8 mouse cellular contexts compared by ENCODE assay signal in the genomic region with DNA sequence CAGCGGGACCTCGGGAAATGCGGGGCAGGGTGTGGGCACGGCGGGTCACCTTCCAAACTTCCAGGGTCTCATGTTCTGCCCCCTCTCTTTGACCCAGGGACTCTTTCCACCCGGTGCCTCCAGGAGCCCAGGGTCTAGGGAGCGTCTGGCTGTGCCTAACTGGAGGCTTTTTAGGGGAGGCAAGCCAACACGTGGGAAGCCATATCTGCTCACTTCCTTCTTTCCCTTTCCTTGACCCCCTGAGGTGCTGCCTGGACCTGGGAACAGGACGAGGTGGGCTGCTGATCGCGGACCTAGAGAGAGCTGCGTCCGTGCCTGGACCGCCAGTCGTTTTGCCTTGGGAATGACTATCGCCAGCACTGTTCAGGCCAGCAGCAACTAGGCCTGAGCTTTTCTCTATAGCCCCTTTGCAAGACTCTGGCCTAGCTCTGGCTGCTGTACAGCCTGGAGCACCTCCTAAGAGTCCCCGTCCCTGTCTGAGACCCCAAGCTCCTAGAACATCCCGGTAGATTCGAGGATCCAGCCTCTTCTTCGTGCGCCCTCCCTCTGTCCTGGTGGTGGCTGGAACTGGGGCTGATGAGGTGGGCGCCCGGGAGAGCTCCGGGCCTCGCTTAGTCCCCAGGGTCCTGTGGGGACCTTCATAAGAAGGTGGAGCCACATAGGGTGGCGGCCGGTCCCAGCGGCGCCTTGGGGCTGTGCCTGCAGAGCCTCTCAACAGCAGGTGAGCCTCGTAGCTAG. TPM values are rescaled to one million over a fixed set of nuclear protein-coding genes. Genes with fewer than 3 reads are reported as not detected.
DNase-seq lines count a peak whose midpoint lies in the region; ATAC-seq lines count a peak whose summit lies in the region.

No protein-coding gene starts in this region.

- H3K27me3 ChIP-seq in kidney, embryonic 14.5 days (ENCODE audit: control insufficient read depth, insufficient read depth, low read length): peaks cover 88% of the 10 kb centered on the region
- H3K27me3 ChIP-seq in hindbrain, embryonic 15.5 days: peaks cover 83% of the 10 kb centered on the region
- peaks cover 90% of the 10 kb centered on the region for H3K27me3 ChIP-seq in midbrain, embryonic 15.5 days (replicated peaks)

- H3K9me3 ChIP-seq in kidney, embryonic 14.5 days (ENCODE audit: control insufficient read depth, low read length): no peaks in the 10 kb centered on the region
- no peaks in the 10 kb centered on the region for H3K9me3 ChIP-seq in hindbrain, embryonic 15.5 days
- no peaks in the 10 kb centered on the region for H3K9me3 ChIP-seq in midbrain, embryonic 15.5 days

- ATAC-seq in kidney, embryonic 14.5 days (ENCODE audit: low FRiP score, low TSS enrichment): 0 out of 2 replicates have a peak, but pooled peaks have one; percentile 5
- no peak for ATAC-seq in hindbrain, embryonic 15.5 days (ENCODE audit: low FRiP score, low read depth)
- no peak for ATAC-seq in midbrain, embryonic 15.5 days (replicated peaks)

- no peaks in the 10 kb centered on the region for H3K36me3 ChIP-seq in kidney, embryonic 14.5 days (ENCODE audit: control insufficient read depth, insufficient read depth, low read length)
- no peaks in the 10 kb centered on the region for H3K36me3 ChIP-seq in hindbrain, embryonic 15.5 days
- H3K36me3 ChIP-seq in midbrain, embryonic 15.5 days (replicated peaks): no peaks in the 10 kb centered on the region

- WGBS in kidney, embryonic 14.5 days: 6% methylated on average over 28 of the region's 30 CpGs
- 5% methylated on average over 30 of the region's 30 CpGs for WGBS in hindbrain, embryonic 15.5 days
- 4% methylated on average over 30 of the region's 30 CpGs for WGBS in midbrain, embryonic 15.5 days

- no peak overlapping the region for H3K27ac ChIP-seq in kidney, embryonic 14.5 days (ENCODE audit: low read depth, low read length)
- H3K27ac ChIP-seq in brown adipose tissue, adult 24 weeks (replicated peaks; ENCODE audit: low read depth, low read length): no peak overlapping the region
- H3K27ac ChIP-seq in hindbrain, embryonic 15.5 days (replicated peaks): no peak overlapping the region
- no peak overlapping the region for H3K27ac ChIP-seq in midbrain, embryonic 15.5 days

- 0 out of 2 replicates have a peak overlapping the region, but pooled peaks have one; percentile 37 for H3K9ac ChIP-seq in kidney, embryonic 14.5 days (ENCODE audit: low read depth, low read length)
- H3K9ac ChIP-seq in hindbrain, embryonic 15.5 days: no peak overlapping the region
- no peak overlapping the region for H3K9ac ChIP-seq in midbrain, embryonic 15.5 days

- H3K4me1 ChIP-seq in kidney, embryonic 14.5 days (ENCODE audit: control insufficient read depth, insufficient read depth, low read length): peaks cover 24% of the 10 kb centered on the region
- peaks cover 6% of the 10 kb centered on the region; the same call in 1 of the 2 replicates for H3K4me1 ChIP-seq in brown adipose tissue, adult 24 weeks (ENCODE audit: control insufficient read depth, insufficient read depth, insufficient read length, low read length)
- H3K4me1 ChIP-seq in hindbrain, embryonic 15.5 days (replicated peaks): peaks cover 51% of the 10 kb centered on the region
- peaks cover 54% of the 10 kb centered on the region for H3K4me1 ChIP-seq in midbrain, embryonic 15.5 days

- peak overlapping the region; percentile 71 for H3K4me2 ChIP-seq in kidney, embryonic 14.5 days (replicated peaks; ENCODE audit: low read depth, low read length)
- peak overlapping the region; percentile 72 for H3K4me2 ChIP-seq in hindbrain, embryonic 15.5 days
- H3K4me2 ChIP-seq in midbrain, embryonic 15.5 days: peak overlapping the region; percentile 88

- H3K4me3 ChIP-seq in kidney, embryonic 14.5 days (ENCODE audit: low read length): peak overlapping the region; percentile 47
- H3K4me3 ChIP-seq in brown adipose tissue, adult 24 weeks (ENCODE audit: insufficient read depth, low read depth, low read length): peak overlapping the region; percentile 45; the same call in 1 of the 2 replicates
- H3K4me3 ChIP-seq in hindbrain, embryonic 15.5 days: peak overlapping the region; percentile 43
- H3K4me3 ChIP-seq in midbrain, embryonic 15.5 days: peak overlapping the region; percentile 48

- no peak for DNase-seq in kidney, postnatal 36 days
- DNase-seq in natural killer cell, adult 2 months (ENCODE audit: low spot score in 2 of 2): no peak
- no peak for DNase-seq in testis, postnatal 14 days (ENCODE audit: low spot score)
- DNase-seq in kidney, postnatal 14 days: no peak

RNA-seq across cellular contexts. Expression of a gene that starts 3.0 kb away (rescaled TPM):
- 1.4 TPM in 2 replicates for polyA plus RNA-seq in kidney, embryonic 14.5 days (2014; fragmentation: Nextera tagmentation; extraction: Ambion mirVana)
- polyA plus RNA-seq in brown adipose tissue, adult 24 weeks (2012; ENCODE audit: insufficient read depth, insufficient read length, missing spikeins): not detected in 2 replicates
- polyA plus RNA-seq in hindbrain, embryonic 15.5 days (2015; fragmentation: Nextera tagmentation; extraction: Ambion mirVana): 0.34 and 0.48 TPM in 2 replicates
- polyA plus RNA-seq in midbrain, embryonic 15.5 days (2015; fragmentation: Nextera tagmentation; extraction: Ambion mirVana): 0.52 and 0.81 TPM in 2 replicates

RNA-seq across cellular contexts. Expression of a gene that starts 16.6 kb away (rescaled TPM):
- not detected in 2 replicates for polyA plus RNA-seq in kidney, embryonic 14.5 days (2014; fragmentation: Nextera tagmentation; extraction: Ambion mirVana)
- polyA plus RNA-seq in brown adipose tissue, adult 24 weeks (2012; ENCODE audit: insufficient read depth, insufficient read length, missing spikeins): not detected in 2 replicates
- 1.9 and 2.5 TPM in 2 replicates for polyA plus RNA-seq in hindbrain, embryonic 15.5 days (2015; fragmentation: Nextera tagmentation; extraction: Ambion mirVana)
- polyA plus RNA-seq in midbrain, embryonic 15.5 days (2015; fragmentation: Nextera tagmentation; extraction: Ambion mirVana): 2.0 and 2.9 TPM in 2 replicates

RNA-seq across cellular contexts. Expression of a gene that starts 25.1 kb away (rescaled TPM):
- polyA plus RNA-seq in kidney, embryonic 14.5 days (2014; fragmentation: Nextera tagmentation; extraction: Ambion mirVana): 67.8 and 83.7 TPM in 2 replicates
- polyA plus RNA-seq in brown adipose tissue, adult 24 weeks (2012; ENCODE audit: insufficient read depth, insufficient read length, missing spikeins): 65.2 and 99.5 TPM in 2 replicates
- 73.4 and 75.3 TPM in 2 replicates for polyA plus RNA-seq in hindbrain, embryonic 15.5 days (2015; fragmentation: Nextera tagmentation; extraction: Ambion mirVana)
- polyA plus RNA-seq in midbrain, embryonic 15.5 days (2015; fragmentation: Nextera tagmentation; extraction: Ambion mirVana): 72.7 and 84.7 TPM in 2 replicates

RNA-seq across cellular contexts. Expression of a gene that starts 28.3 kb away (rescaled TPM):
- polyA plus RNA-seq in kidney, embryonic 14.5 days (2014; fragmentation: Nextera tagmentation; extraction: Ambion mirVana): not detected in 2 replicates
- 0.83 and 0.95 TPM in 2 replicates for polyA plus RNA-seq in brown adipose tissue, adult 24 weeks (2012; ENCODE audit: insufficient read depth, insufficient read length, missing spikeins)
- polyA plus RNA-seq in hindbrain, embryonic 15.5 days (2015; fragmentation: Nextera tagmentation; extraction: Ambion mirVana): not detected in 2 replicates
- polyA plus RNA-seq in midbrain, embryonic 15.5 days (2015; fragmentation: Nextera tagmentation; extraction: Ambion mirVana): 0.17 TPM in 1 of 2 replicates, not detected in the other

RNA-seq across cellular contexts. Expression of a gene that starts 43.2 kb away (rescaled TPM):
- polyA plus RNA-seq in kidney, embryonic 14.5 days (2014; fragmentation: Nextera tagmentation; extraction: Ambion mirVana): 29.8 and 39.7 TPM in 2 replicates
- 25.8 and 32.2 TPM in 2 replicates for polyA plus RNA-seq in brown adipose tissue, adult 24 weeks (2012; ENCODE audit: insufficient read depth, insufficient read length, missing spikeins)
- 100.0 and 107 TPM in 2 replicates for polyA plus RNA-seq in hindbrain, embryonic 15.5 days (2015; fragmentation: Nextera tagmentation; extraction: Ambion mirVana)
- polyA plus RNA-seq in midbrain, embryonic 15.5 days (2015; fragmentation: Nextera tagmentation; extraction: Ambion mirVana): 103 and 106 TPM in 2 replicates
